In genomic region chr9:119537823-119538222, GRCm38 (mm10) we compare ENCODE assay signal across 14 mouse cellular contexts. TPM values are rescaled to one million over a fixed set of nuclear protein-coding genes. Genes with fewer than 3 reads are reported as not detected.
DNase-seq lines count a peak whose midpoint lies in the region; ATAC-seq lines count a peak whose summit lies in the region.
"Had no signal": no experiment of that assay in that cellular context is flagged by ENCODE, and none has a peak within 500 bp of the region (broad histone marks: within the 10 kb centered on the region; RNA-seq: fewer than 3 reads in every experiment).

No protein-coding gene starts in this region.

- H3K27me3 ChIP-seq in heart, embryonic 12.5 days (replicated peaks) = peaks cover 24% of the 10 kb centered on the region
- no peaks in the 10 kb centered on the region for H3K27me3 ChIP-seq in neural tube, embryonic 14.5 days (ENCODE audit: control insufficient read depth, insufficient read depth, low read length)
- H3K27me3 ChIP-seq in neural tube, embryonic 15.5 days (replicated peaks) = no peaks in the 10 kb centered on the region; the same call in 1 of the 2 replicates
- peaks cover 99% of the 10 kb centered on the region for H3K27me3 ChIP-seq in midbrain, embryonic 15.5 days (replicated peaks)

- H3K36me3 ChIP-seq in heart, embryonic 12.5 days = peaks cover 19% of the 10 kb centered on the region; the same call in 1 of the 2 replicates
- no peaks in the 10 kb centered on the region for H3K36me3 ChIP-seq in neural tube, embryonic 14.5 days (ENCODE audit: control insufficient read depth, insufficient read depth, low read length)
- no peaks in the 10 kb centered on the region for H3K36me3 ChIP-seq in neural tube, embryonic 15.5 days
- H3K36me3 ChIP-seq in midbrain, embryonic 15.5 days (replicated peaks) = no peaks in the 10 kb centered on the region
- H3K36me3 ChIP-seq: embryonic facial prominence, embryonic 12.5 days; limb, embryonic 10.5 days; neural tube, embryonic 12.5 days had no signal

- no peaks in the 10 kb centered on the region for H3K9me3 ChIP-seq in heart, embryonic 12.5 days (replicated peaks)
- H3K9me3 ChIP-seq in neural tube, embryonic 14.5 days (ENCODE audit: control insufficient read depth, low read length) = no peaks in the 10 kb centered on the region
- no peaks in the 10 kb centered on the region for H3K9me3 ChIP-seq in neural tube, embryonic 15.5 days (replicated peaks)
- H3K9me3 ChIP-seq in midbrain, embryonic 15.5 days = no peaks in the 10 kb centered on the region
- H3K9me3 ChIP-seq: embryonic facial prominence, embryonic 12.5 days; limb, embryonic 10.5 days; neural tube, embryonic 12.5 days had no signal

- no peak overlapping the region for H3K27ac ChIP-seq in heart, embryonic 12.5 days (ENCODE audit: poor library complexity, severe bottlenecking)
- no peak overlapping the region for H3K27ac ChIP-seq in neural tube, embryonic 14.5 days (ENCODE audit: low read depth, low read length)
- no peak overlapping the region for H3K27ac ChIP-seq in neural tube, embryonic 15.5 days (replicated peaks)
- no peak overlapping the region for H3K27ac ChIP-seq in midbrain, embryonic 15.5 days
- H3K27ac ChIP-seq: embryonic facial prominence, embryonic 12.5 days; limb, embryonic 10.5 days; neural tube, embryonic 12.5 days; stomach, postnatal 0 days had no signal

- DNase-seq in adrenal gland, postnatal 10 days = peak; percentile 14
- no peak for DNase-seq in adrenal gland, postnatal 14 days
- peak; percentile 27 for DNase-seq in heart, adult 8-10 months (ENCODE audit: low spot score)
- DNase-seq in spleen, postnatal 36 days (ENCODE audit: low spot score in 2 of 2) = no peak
- DNase-seq: kidney, adult 2 months; liver, postnatal 0 days had no signal

- 0 out of 2 replicates have a peak, but pooled peaks cover 4% of the 10 kb centered on the region for H3K4me1 ChIP-seq in heart, embryonic 12.5 days (replicated peaks)
- 0 out of 2 replicates have a peak, but pooled peaks cover 2% of the 10 kb centered on the region for H3K4me1 ChIP-seq in neural tube, embryonic 14.5 days (ENCODE audit: control insufficient read depth, insufficient read depth, low read length)
- H3K4me1 ChIP-seq in neural tube, embryonic 15.5 days = no peaks in the 10 kb centered on the region
- no peaks in the 10 kb centered on the region for H3K4me1 ChIP-seq in midbrain, embryonic 15.5 days
- H3K4me1 ChIP-seq: embryonic facial prominence, embryonic 12.5 days; neural tube, embryonic 12.5 days had no signal

- H3K4me3 ChIP-seq in heart, embryonic 12.5 days = no peak overlapping the region
- no peak overlapping the region for H3K4me3 ChIP-seq in neural tube, embryonic 14.5 days (ENCODE audit: low read depth, low read length)
- no peak overlapping the region for H3K4me3 ChIP-seq in neural tube, embryonic 15.5 days (replicated peaks)
- H3K4me3 ChIP-seq in midbrain, embryonic 15.5 days = no peak overlapping the region
- H3K4me3 ChIP-seq: embryonic facial prominence, embryonic 12.5 days; limb, embryonic 10.5 days; neural tube, embryonic 12.5 days had no signal

- H3K4me2 ChIP-seq in heart, embryonic 12.5 days = no peak overlapping the region
- no peak overlapping the region for H3K4me2 ChIP-seq in neural tube, embryonic 14.5 days (ENCODE audit: low read depth, low read length)
- H3K4me2 ChIP-seq in neural tube, embryonic 15.5 days = no peak overlapping the region
- no peak overlapping the region for H3K4me2 ChIP-seq in midbrain, embryonic 15.5 days
- H3K4me2 ChIP-seq: embryonic facial prominence, embryonic 12.5 days; neural tube, embryonic 12.5 days had no signal

- no peak overlapping the region for H3K9ac ChIP-seq in heart, embryonic 12.5 days
- H3K9ac ChIP-seq in neural tube, embryonic 14.5 days (replicated peaks; ENCODE audit: low read depth, low read length) = no peak overlapping the region
- H3K9ac ChIP-seq in neural tube, embryonic 15.5 days (replicated peaks) = no peak overlapping the region
- no peak overlapping the region for H3K9ac ChIP-seq in midbrain, embryonic 15.5 days
- H3K9ac ChIP-seq: embryonic facial prominence, embryonic 12.5 days; liver, postnatal 0 days; neural tube, embryonic 12.5 days had no signal

- no peak for ATAC-seq in heart, embryonic 12.5 days (ENCODE audit: insufficient number of reproducible peaks, low FRiP score)
- peak; percentile 71; the same call in 1 of the 2 replicates for ATAC-seq in neural tube, embryonic 14.5 days (ENCODE audit: low read depth)
- no peak; the same call in 1 of the 2 replicates for ATAC-seq in neural tube, embryonic 15.5 days (ENCODE audit: low FRiP score)
- peak; percentile 39; the same call in 1 of the 2 replicates for ATAC-seq in midbrain, embryonic 15.5 days (replicated peaks)
- ATAC-seq: liver, postnatal 0 days had no signal

- WGBS in heart, embryonic 12.5 days = 80% methylated on average over 4 of the region's 4 CpGs
- 68% methylated on average over 4 of the region's 4 CpGs for WGBS in neural tube, embryonic 14.5 days
- WGBS in neural tube, embryonic 15.5 days = 55% methylated on average over 4 of the region's 4 CpGs
- 71% methylated on average over 4 of the region's 4 CpGs for WGBS in midbrain, embryonic 15.5 days

RNA-seq across cellular contexts. Expression of gene Scn5a, which starts 41.0 kb away (rescaled TPM):
- total RNA-seq in adrenal gland, postnatal 10 days (2021) = under 1 TPM; 0.39 to 0.45 TPM
- 0.22 and 0.56 TPM in 2 replicates for total RNA-seq in adrenal gland, postnatal 14 days (2021)
- 100 to 1,000 TPM; 176 to 234 (median 203) TPM for total RNA-seq in heart, adult 8-10 months (2022)
- polyA plus RNA-seq in heart, embryonic 12.5 days (2016; fragmentation: Nextera tagmentation; extraction: Ambion mirVana) = 15.9 and 18.9 TPM in 2 replicates
- 0.27 and 0.28 TPM in 2 replicates for polyA plus RNA-seq in neural tube, embryonic 14.5 days (2014; fragmentation: Nextera tagmentation; extraction: Ambion mirVana)
- polyA plus RNA-seq in neural tube, embryonic 15.5 days (2015; fragmentation: Nextera tagmentation; extraction: Ambion mirVana) = 0.31 and 0.46 TPM in 2 replicates
- polyA plus RNA-seq in midbrain, embryonic 15.5 days (2015; fragmentation: Nextera tagmentation; extraction: Ambion mirVana) = 0.27 and 0.40 TPM in 2 replicates

Comparison
In these comparisons a context has a peak if more than half of its experiments do, and no peak if none do; other contexts are left out.
1. DNase-seq: peak in adrenal gland, postnatal 10 days (single experiment) and heart, adult 8-10 months (single experiment); none in adrenal gland, postnatal 14 days (single experiment) and spleen, postnatal 36 days (0 of 2).
2. ATAC-seq: peak in neural tube, embryonic 14.5 days (single experiment) and midbrain, embryonic 15.5 days (single experiment); none in heart, embryonic 12.5 days (single experiment) and neural tube, embryonic 15.5 days (single experiment).
3. RNA of gene Scn5a, which starts 41.0 kb away (polyA plus RNA-seq): 15.9 to 18.9 TPM in heart, embryonic 12.5 days; 0.27 to 0.40 TPM in midbrain, embryonic 15.5 days, 0.31 to 0.46 TPM in neural tube, embryonic 15.5 days and 0.27 to 0.28 TPM in neural tube, embryonic 14.5 days; every median in the first group is over 10 times any median in the second.